Mouse (Mus musculus) layer of hippocampus, adult 6 months (tissue): Measurements from ENCODE around the gene Txndc8. TPM values are rescaled to one million over a fixed set of nuclear protein-coding genes. Genes with fewer than 3 reads are reported as not detected.

Experiments used
- long read RNA-seq, 2 experiments: library from polyadenylated mRNA; unstranded; transcript quantifications; one replicate each; pipeline ENCODE4 v2.0.0; 2019 to 2020
- polyA plus RNA-seq: library from polyadenylated mRNA; unstranded; fragments of <200 nt; fragmentation: Nextera tagmentation; gene quantifications from 2 replicates; pipeline ENCODE4 v1.2.3, GENCODE M21; 2021

Gene Txndc8
- not detected in 2 replicates for polyA plus RNA-seq
- long read RNA-seq, experiment 1, result 0 reads
- long read RNA-seq, experiment 2, result 0 reads

DNA sequence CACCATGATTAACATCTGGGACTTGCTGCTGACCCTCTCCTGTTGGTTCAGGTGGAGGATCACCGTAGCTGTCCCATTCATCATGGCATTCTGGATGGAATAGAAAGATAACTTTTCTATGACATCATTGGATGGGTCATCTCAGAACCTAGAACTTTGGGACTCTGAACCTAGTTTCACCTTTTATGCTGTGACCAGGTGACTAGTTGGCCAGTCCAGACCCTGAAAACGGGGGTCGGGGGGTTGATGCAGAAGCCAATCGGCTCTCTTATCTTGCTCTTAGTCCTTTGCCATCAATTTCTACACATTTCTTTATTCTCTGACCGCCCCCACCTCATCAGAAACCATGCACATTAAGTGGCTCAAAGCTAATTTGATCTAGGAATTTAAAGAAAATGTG is at the start of gene Txndc8:
Txndc8 (minus strand) TSS at position 101 of the 400 bp plus-strand sequence.

DNA sequence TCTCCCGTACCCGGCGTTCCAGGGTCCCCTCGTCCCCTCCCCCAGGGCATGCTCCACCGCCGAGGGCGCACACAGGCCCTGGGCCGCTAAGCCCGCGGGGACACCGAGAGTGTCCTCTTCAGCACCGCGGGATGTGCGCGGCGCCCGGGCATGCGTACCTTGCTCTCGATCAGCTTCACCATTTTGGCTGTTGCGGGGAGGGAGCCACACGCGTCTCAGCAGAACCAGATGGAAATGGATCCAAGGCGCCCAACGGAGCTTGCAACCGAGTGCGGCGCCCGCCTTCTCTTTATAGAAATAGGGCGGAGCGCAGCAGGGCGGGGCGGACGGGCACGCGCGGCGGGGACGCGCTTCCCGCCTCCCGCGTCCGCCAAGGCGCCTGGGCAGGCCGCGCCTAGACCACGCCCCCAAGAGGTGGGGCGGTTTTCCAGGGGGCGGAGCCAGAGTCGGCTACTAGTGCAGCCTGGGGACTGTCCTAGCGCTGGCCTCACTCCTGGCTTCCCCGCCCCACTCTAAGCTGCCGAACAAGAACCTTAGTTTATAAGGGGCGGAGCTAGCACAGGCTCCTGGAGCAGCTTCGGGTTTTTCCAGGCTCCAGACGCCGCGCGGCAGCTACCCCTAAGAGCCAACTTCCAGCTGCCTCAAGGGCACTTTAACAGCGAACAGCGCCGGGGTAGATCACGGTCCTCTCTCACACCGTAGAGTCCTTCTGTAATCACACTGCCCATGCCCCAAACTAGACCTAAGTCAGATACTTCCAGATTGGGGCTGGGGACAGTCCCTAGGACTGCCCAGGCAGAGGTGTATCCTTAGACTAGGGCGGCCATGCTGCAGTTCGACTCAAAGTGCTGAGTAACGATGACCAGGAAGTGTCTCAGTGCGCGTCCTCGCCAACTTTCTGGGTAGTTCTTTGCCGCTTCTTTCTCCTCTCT is 52.6 kb downstream of the Txndc8 start, which contains the start of gene Txn1:
Txn1 (minus strand) TSS at position 383 of the 932 bp plus-strand sequence.

Other genes with a start within 250 kb of the Txndc8 start
- 0.15 and 0.30 TPM in 2 replicates for gene D630039A03Rik, start 92.8 kb downstream of the Txndc8 start, polyA plus RNA-seq
- gene Txn1, start 52.7 kb downstream of the Txndc8 start, polyA plus RNA-seq, result 145 and 146 TPM in 2 replicates
- gene Svep1, start 197.7 kb upstream of the Txndc8 start, polyA plus RNA-seq, result 0.09 and 0.24 TPM in 2 replicates